Mouse (Mus musculus) megakaryocyte, embryonic 14.5 days (primary cell): ENCODE data around the gene Kcnk4. TPM values are rescaled to one million over a fixed set of nuclear protein-coding genes. Genes with fewer than 3 reads are reported as not detected.
A peak's percentile ranks its signal among the peaks of the same experiment; 100 is the strongest.
"Not testable (repeated sequence)": the region's sequence is repeated elsewhere in the genome, so short reads cannot be mapped to it uniquely, and the experiment has no call there.

ENCODE experiments used
- H3K27me3 ChIP-seq: replicated peaks from 2 replicates; pipeline ENCODE3; 2012; ENCODE audit warnings: inconsistent platforms
- H3K36me3 ChIP-seq: replicated peaks from 2 replicates; pipeline ENCODE3; 2012; ENCODE audit warnings: low read length, inconsistent platforms, mixed read lengths
- H3K4me1 ChIP-seq: 2 replicates; pipeline ENCODE4 v1.6.1; 2012; ENCODE audit warnings: inconsistent platforms
- H3K4me3 ChIP-seq: replicated peaks from 2 replicates; pipeline ENCODE3; 2012; ENCODE audit warnings: moderate library complexity, mild to moderate bottlenecking, inconsistent platforms
- H3K9me3 ChIP-seq: 2 replicates; pipeline ENCODE4 v1.6.1; 2012; ENCODE audit warnings: inconsistent platforms
- FLI1 ChIP-seq: IDR thresholded peaks from 2 replicates; pipeline ENCODE4 v1.6.1; 2012; ENCODE audit warnings: low read length, inconsistent platforms, mixed read lengths
- GATA1 ChIP-seq: IDR thresholded peaks from 3 replicates; pipeline ENCODE4 v1.6.1; 2012; ENCODE audit warnings: mixed read lengths, low read length, inconsistent platforms, borderline replicate concordance
- polyA plus RNA-seq: library from polyadenylated mRNA; stranded (reverse); fragments of >175 nt; gene quantifications from 2 replicates; pipeline ENCODE4 v1.2.3, GENCODE M21; 2012; ENCODE audit warnings: low replicate concordance; ENCODE audit not compliant: insufficient read depth

Gene Kcnk4
- polyA plus RNA-seq, 1 experiment = 0.08 TPM

DNA sequence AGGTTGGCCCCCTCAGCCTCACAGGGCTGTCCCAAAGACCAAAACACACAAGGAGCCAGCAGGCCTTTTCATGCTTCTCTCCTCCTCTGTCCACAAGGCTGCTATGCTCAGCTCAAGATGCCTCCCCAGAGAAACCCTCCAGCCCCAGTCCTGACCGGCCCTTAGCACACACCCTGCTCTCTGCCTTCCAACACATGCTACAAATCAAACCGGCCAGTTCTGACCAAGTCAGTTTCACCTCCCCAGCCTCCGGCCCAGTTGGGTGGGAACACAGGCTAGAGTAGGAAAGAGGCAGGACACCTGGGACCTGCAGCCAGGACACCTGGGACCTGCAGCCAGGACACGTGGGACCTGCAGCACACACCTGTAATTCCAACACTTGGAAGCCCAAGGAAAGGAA is 17.8 kb downstream of the Kcnk4 start:
- Histone ChIP-seq H3K9me3 (no peaks in the 10 kb centered on the region), H3K4me1 (peaks cover 88% of the 10 kb centered on the region), H3K4me3 (no peak overlapping the region), H3K36me3 (peaks cover 81% of the 10 kb centered on the region), H3K27me3 (no peaks in the 10 kb centered on the region)
- TF ChIP-seq GATA1 = no peak

DNA sequence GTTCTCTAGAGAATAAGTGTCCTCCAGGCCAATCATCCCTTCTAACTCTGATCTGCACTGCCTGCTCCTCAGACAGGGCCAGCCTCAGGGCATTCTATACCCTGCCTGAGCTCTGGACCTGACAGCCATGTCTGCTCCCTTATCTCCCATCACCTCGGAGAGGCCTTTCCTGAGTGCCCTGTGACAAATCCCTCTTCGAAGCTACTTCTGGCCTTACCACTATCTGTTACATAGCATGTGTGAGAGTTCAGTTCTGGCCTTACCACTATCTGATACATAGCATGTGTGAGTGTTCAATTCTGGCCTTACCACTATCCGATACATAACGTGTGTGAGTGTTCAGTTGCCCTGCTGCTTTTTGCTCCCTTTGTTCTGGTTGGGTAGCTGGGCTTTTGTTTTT is 19.0 kb downstream of the Kcnk4 start:
- TF ChIP-seq GATA1 (no peak), FLI1 (no peak)
- Histone ChIP-seq H3K27me3 (no peaks in the 10 kb centered on the region), H3K4me3 (peak overlapping the region; percentile 51), H3K9me3 (no peaks in the 10 kb centered on the region), H3K36me3 (peaks cover 86% of the 10 kb centered on the region), H3K4me1 (peaks cover 91% of the 10 kb centered on the region)

DNA sequence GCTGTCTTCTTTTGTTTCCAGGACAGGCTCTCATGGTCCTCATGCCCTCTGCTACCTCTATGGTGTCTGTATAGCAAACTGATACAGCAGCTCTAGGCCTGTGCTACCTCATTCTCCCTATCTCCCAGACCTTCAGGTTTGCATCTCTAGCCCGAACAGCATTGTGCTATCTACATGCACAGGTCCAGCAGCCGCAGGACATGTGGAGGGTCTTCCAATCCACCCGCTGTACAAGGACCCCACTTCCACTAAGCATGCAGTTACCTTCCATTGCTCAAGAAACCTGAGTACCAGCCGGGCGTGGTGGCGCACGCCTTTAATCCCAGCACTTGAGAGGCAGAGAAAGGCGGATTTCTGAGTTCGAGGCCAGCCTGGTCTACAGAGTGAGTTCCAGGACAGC is 19.8 kb downstream of the Kcnk4 start:
- H3K4me3 ChIP-seq = no peak overlapping the region
- H3K36me3 ChIP-seq = peaks cover 79% of the 10 kb centered on the region
- no peaks in the 10 kb centered on the region for H3K27me3 ChIP-seq
- peaks cover 84% of the 10 kb centered on the region for H3K4me1 ChIP-seq
- TF ChIP-seq GATA1 (no peak), FLI1 (no peak)
- H3K9me3 ChIP-seq = no peaks in the 10 kb centered on the region

DNA sequence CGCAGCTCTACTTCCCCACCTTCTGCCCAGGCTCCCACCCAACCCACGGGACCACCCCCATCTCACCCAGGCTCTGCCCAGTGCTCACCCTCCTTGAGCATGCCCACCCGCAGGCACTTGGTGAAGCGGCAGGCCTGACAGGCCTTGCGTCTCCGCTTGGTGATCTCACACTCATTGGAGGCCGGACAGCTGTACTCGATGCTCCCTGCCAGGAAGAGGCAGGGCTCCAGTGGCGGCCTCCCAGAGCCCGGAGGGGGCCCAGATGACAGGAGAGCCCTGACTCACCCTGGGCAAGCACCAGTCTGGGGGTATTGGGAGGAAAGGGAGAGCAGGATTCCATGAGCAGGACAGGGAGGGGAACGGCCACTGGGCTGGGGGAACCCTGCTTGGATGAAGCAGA is 20.3 kb downstream of the Kcnk4 start:
- H3K9me3 ChIP-seq = no peaks in the 10 kb centered on the region
- peaks cover 73% of the 10 kb centered on the region for H3K36me3 ChIP-seq
- no peaks in the 10 kb centered on the region for H3K27me3 ChIP-seq
- TF ChIP-seq FLI1 = no peak
- no peak for TF ChIP-seq GATA1
- peaks cover 78% of the 10 kb centered on the region for H3K4me1 ChIP-seq
- no peak overlapping the region for H3K4me3 ChIP-seq

DNA sequence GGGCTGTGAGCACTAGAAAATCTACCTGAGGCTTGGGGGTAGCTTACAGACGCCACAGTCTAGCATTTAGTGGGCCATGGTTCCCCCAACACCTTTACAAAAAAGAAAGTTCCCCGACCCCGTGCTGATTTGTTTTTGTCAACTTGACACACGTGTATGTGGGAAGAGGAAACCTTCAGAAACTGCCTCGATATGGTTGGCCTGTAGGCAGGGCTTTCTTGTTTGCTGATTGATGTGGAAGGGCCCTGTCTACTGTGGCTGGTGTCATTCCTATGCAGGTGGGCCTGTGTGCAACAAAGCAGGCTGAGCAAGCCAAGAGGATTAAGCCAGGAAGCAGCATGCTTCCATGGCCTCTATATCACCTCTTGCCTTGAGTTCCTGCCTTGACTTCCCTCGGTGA is 21.3 kb downstream of the Kcnk4 start:
- H3K4me1 ChIP-seq = peaks cover 74% of the 10 kb centered on the region
- H3K36me3 ChIP-seq = peaks cover 67% of the 10 kb centered on the region
- TF ChIP-seq GATA1 = no peak
- no peak for TF ChIP-seq FLI1
- H3K27me3 ChIP-seq = no peaks in the 10 kb centered on the region
- no peak overlapping the region for H3K4me3 ChIP-seq
- no peaks in the 10 kb centered on the region for H3K9me3 ChIP-seq

DNA sequence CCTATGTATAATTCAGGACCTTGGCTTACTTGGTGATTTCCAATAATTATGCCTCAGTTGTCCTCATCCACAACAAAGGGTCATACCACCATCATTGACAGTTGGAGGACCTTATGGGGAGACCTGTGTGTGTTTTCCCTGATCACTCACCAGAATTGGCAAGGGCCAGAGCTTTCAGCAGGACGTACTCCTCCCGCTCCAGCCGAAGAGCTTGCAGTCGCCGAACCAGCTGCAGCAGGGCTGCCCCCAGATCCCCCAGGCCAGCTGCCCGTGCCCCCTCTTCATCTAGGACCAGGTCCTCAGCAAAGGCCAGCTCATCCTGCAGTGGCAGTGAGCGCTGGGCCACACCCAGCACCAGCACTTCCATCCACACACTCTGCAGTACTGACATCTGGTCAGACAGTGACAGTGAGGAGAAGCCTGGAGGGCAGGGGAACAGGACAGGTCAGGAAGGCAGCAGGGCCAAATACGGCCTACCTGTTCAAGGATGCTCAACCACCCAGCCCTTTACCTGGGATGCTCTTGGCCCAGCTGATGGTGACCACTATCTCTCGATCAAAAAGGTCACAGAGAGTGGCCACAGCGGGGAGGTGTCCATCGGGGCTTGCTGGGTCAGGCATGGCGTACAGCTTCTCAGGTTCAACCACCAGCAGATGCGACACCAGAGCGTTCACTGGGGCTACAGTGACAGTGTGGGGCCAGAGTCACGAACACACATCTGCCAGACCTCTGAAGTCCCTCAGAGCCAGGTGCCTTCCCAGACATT is 21.9 kb downstream of the Kcnk4 start:
- H3K9me3 ChIP-seq = no peaks in the 10 kb centered on the region
- peaks cover 70% of the 10 kb centered on the region for H3K36me3 ChIP-seq
- H3K27me3 ChIP-seq = no peaks in the 10 kb centered on the region
- H3K4me3 ChIP-seq = peak overlapping the region; percentile 12
- no peak for TF ChIP-seq FLI1
- no peak for TF ChIP-seq GATA1
- peaks cover 79% of the 10 kb centered on the region for H3K4me1 ChIP-seq

DNA sequence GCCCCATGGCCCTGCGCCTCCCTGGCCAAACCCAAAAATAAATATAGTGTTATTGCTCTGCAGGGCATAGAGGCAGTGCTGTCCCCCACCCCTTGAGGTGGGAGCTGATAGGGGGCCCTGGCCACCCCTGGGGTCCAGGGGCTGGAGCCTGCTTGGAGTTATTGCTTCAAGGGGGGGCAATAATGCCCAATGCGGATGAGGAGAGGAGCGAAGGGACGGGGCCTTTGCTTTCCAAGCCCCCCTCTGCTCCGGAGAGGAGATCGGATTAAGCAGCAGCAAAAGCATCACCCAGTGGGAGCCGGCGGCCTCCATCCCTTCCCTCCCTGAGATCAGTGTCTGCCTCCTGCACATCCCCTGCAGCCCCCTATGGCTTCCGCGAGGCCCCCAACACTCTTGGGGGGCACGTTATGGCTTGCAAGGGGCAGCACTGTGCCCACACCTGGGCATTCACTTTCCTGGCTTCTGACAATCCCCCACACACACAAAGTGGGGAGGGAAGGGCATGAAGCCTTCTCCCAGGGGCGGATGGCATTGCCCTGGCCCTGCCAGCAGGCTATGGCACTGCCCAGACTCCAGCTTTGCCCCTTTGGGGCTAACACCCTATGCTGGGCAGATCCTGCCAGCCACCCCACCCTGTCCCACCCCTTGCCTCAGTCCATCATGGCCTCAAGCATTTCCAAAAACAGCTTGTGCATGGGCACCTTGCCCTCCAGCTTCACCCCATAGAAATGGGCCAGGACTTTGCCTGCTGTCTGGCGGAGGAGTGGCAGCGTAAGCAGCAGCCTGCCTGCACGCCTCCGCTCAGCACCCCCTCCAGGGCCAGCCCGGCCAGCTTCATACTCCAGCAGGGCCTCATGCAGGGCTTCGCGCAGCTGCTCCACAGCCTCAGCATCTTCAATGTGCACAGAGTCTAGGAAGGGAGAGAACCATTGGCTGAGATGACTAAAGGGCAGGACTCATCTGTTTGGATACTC is 22.9 kb downstream of the Kcnk4 start:
- no peaks in the 10 kb centered on the region for H3K27me3 ChIP-seq
- peaks cover 71% of the 10 kb centered on the region for H3K36me3 ChIP-seq
- peak overlapping the region; percentile 81 for H3K4me3 ChIP-seq
- no peaks in the 10 kb centered on the region for H3K9me3 ChIP-seq
- TF ChIP-seq GATA1 = no peak
- peaks cover 81% of the 10 kb centered on the region for H3K4me1 ChIP-seq

DNA sequence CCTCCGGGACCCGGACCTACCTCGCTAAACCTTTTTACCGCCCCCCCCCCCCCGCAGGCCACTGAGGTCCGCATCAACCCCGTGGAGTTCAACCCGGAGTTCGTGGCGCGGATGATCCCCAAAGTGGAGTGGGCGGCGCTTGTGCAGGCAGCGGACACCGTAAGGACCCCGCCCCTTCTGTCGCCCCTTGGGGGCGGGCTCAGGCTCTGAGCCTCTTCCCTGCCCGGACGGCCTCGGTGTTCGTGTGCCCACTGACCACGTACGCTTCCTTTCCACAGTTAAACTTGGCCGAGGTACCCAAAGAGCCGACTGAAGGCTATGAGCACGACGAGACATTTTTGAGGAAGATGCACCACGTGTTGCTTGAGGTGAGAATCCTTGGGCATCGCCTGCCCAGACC is 24.0 kb downstream of the Kcnk4 start:
- H3K9me3 ChIP-seq, H3K27me3 ChIP-seq: not testable (repeated sequence)
- H3K4me1 ChIP-seq = peaks cover 79% of the 10 kb centered on the region
- H3K4me3 ChIP-seq = peak overlapping the region; percentile 99
- peaks cover 71% of the 10 kb centered on the region for H3K36me3 ChIP-seq

DNA sequence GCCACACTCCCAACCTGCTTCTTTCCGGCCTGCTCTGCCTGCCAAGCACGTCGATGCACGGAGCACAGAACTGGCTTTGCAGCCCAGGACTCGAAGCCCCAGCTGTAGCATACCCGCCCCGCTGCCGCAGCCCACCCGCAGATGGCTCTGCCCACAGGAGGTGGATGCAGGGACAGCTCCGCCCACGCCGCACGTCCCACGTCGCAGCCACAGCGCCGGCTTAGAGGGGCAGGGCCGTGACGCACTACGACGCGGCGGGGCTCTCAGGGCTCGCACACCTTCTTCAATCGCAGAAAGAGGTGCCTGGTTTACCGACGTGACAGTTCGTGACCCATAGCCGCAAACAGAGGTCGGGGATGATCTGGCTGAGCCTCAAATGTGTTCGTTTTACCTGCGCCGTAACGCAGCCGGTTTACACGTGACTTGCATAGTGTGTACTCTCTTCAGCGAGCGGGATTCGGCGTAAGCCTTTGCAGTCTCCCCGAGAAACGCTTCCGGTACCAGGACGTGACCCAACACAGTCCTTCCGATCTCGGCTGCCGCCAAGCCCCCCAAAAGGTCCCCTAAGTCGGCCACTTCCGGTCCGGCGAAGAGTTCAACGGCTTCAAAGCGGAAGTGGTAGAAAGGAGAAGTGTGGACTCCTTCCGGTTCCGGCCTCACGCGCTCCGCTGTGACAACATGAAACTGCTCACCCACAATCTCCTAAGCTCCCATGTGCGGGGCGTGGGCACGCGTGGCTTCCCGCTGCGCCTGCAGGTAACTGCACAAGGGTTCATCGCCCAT is 24.6 kb downstream of the Kcnk4 start, which contains the start of the genes Trmt112 and Prdx5:
TSS of gene Trmt112 (plus strand) at position 192 of the 783 bp plus-strand sequence.
TSS of gene Prdx5 (minus strand) at position 600 of the 783 bp plus-strand sequence.
- Histone ChIP-seq H3K9me3 (no peaks in the 10 kb centered on the region), H3K36me3 (peaks cover 75% of the 10 kb centered on the region), H3K27me3 (no peaks in the 10 kb centered on the region), H3K4me3 (peak within 1 kb of the TSS; percentile 99), H3K4me1 (peaks cover 80% of the 10 kb centered on the region)
- TF ChIP-seq GATA1 (no peak), FLI1 (peak; percentile 97; the same call in 1 of the 2 replicates)
